Mouse (Mus musculus) lung, adult 2 months (tissue): Measurements from ENCODE around the gene Igdcc4.

Source experiments
- CTCF ChIP-seq: fragments of 200-500 bp; IDR thresholded peaks from 2 replicates; pipeline ENCODE4 v1.5.1; 2011; ENCODE audit warnings: mild to moderate bottlenecking, low read length, control low read depth; ENCODE audit not compliant: insufficient read depth
- POLR2A ChIP-seq: fragments of 200-500 bp; IDR thresholded peaks from 2 replicates; pipeline ENCODE4 v1.6.1; 2011; ENCODE audit warnings: low read depth, mild to moderate bottlenecking, control low read depth, low read length, borderline replicate concordance; ENCODE audit errors: extremely low read depth

DNA sequence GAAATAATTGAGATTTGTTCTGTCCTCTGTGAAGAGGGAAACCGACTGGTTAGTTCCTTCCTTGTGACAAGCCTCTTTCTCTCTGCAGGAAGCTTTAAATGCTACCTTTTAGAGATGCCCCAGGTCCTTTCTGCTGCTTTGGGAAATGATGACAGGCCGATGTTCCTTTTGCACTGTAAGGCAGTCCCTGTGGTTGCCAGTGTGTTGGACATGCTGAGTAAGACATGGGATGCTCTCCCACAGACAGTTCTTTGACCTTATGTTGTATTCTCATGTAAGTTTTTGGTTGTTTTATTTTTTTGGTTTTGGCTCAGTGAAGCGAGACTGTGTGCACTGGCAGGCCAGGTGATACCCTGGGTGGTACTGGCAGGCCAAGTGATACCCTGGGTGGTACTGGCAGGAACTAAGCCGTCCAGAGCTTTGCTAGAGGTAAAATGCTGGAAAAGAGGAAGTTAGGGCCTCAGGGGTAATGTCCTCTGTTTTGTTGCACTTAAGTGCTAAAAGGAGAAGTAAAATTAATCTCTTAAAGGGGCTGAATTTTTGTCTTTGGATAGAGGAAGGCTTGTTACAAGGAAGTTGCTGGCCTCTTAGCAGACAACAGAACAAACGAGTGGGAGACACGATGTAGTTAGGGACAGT is 26.3 kb upstream of the Igdcc4 start:
- TF ChIP-seq CTCF (no peak), POLR2A (no peak)
